Mouse (Mus musculus) bone marrow, adult 2 months (tissue): ENCODE data around the gene Rrm2.

ENCODE experiments used
- CTCF ChIP-seq: fragments of 200-500 bp; IDR thresholded peaks from 2 replicates; pipeline ENCODE4 v1.5.1; 2011; ENCODE audit warnings: low read length, control low read depth; ENCODE audit not compliant: control insufficient read depth, insufficient read depth
- POLR2A ChIP-seq: fragments of 200-500 bp; IDR thresholded peaks from 2 replicates; pipeline ENCODE4 v1.6.1; 2011; ENCODE audit warnings: low read depth, mild to moderate bottlenecking, control low read depth, low read length, borderline replicate concordance; ENCODE audit not compliant: control insufficient read depth

DNA sequence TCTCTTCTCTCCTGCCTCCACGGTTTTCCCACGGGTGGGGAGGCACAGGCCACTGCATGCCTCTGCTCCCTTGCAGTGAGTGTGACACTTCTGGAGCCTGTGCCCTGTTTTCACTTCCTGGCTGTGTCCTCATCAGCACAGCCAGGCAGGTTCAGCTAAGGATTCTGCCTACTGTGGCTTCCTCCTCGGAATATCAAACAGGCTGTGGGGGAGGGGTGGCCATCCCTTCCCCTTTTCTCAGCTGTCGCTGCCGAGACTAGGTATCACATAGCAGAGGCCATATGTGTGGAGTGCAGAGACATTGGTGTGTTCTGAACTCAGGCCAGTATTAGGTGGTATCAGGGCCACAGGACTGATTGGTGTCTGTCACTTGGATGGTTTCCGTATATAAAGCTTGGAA is 50.3 kb downstream of the Rrm2 start:
- TF ChIP-seq POLR2A = no peak
- TF ChIP-seq CTCF = no peak
